Mouse (Mus musculus) right cerebral cortex, postnatal 25 days (tissue): ENCODE measurements at regions not wholly inside any gene's neighbourhood (a gene's known extent, or its start where the extent isn't known, plus 50 kb on each side); places are given as distances from the start of the nearest gene placed in this dataset.

Experiments used
- DNase-seq: peaks from one replicate; pipeline ENCODE4 v3.0.0; 2022

DNA sequence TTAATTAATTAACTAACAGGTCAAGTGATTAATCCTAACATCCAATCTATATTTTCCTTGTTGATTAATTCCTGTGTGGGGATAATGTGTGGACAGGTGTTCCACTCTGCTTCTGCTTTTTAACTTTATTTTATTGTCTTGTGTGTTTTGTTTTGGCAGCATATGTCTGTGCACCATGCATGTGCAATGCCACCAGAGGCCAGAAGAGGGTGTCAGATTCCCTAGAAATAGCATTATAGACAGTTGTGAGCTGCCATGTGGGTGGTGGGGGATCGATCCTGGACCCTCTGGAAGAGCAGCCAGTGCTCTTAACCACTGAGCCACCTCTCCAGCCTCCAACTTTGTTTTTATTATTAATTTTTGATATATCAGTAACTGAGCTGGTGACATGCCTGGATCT is 65.6 kb downstream of the En1 start:
- no peak for DNase-seq

DNA sequence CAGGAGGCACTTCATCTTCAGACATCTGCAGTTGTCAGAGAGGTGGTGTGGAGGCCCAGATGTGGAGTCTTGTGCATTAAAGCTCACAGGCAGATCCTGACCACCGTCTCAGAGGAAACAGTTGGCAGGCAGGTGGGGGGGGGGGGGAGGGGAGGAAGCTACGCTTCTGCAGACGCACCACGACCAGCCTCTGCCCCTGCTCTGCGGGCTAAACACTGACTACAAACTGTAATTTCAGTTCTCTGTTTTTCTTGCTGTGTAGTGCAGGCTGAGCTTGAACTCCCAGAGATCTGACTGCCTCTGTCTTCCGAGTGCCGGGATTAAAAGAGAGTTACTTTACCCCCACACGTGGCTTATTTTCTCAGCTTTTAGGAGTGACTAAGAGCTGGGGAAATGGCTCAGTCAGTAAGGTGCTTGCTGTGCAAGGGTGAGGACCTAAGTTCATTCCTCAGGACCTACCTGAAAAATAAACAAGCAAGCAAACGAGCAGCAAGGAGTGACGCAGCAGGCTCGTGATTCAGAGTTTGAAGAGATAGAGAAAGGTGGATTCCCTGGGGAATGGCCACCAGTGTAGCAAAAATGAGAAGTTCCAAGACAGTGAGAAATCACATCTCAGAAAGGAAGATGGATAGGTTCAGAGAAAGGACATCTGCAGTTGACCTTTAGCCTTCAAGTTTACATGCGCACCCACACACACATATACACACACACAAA is 81.5 kb downstream of the En1 start:
- DNase-seq = no peak

DNA sequence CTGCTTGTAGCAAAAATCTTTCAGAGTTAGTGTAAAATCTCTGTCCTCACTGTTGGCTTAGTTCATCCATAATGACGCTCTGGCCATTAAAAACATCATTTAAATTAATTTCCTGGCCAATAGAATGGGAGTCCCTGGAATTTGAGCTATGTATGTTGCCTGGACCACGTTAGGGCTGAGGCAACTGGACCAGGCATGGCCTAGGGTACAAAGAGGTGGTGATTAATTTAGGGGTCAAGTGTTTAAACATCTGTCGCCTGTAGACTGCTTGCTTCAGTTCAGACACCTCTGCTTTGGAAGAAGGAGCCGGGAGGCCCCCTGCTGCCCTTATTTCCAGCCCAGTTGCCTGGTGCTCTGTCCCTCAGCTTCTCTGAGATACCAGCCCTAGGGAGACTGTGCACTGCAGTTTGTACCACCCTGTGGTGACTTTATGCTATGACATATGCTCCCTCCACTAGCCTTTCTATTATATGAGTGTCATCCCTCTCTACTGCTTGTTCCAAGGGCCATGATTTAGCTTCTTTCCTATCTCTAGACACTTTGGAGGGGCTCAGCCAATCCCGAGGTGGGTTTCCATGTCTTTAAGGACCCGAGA is 83.5 kb downstream of the En1 start:
- no peak for DNase-seq

DNA sequence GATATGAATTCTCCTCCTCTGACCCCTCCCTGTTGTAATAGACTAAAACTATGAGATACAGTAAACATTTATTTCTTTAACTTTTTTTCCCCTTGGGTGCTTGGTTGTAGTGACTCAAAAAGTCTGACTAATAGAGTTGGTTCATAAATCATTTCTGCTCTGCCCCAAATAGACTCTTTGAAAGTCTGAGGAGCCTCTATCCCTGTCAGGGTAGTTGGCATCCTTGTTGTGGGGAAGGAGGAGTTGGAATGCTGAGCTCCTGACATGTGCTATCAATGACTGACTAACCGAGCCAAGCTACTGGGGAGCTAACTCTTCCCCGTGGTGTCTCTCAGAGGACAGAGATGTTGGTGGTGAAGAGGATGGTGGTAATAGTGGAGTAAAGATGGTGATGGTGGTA is 89.4 kb downstream of the En1 start:
- DNase-seq = no peak

DNA sequence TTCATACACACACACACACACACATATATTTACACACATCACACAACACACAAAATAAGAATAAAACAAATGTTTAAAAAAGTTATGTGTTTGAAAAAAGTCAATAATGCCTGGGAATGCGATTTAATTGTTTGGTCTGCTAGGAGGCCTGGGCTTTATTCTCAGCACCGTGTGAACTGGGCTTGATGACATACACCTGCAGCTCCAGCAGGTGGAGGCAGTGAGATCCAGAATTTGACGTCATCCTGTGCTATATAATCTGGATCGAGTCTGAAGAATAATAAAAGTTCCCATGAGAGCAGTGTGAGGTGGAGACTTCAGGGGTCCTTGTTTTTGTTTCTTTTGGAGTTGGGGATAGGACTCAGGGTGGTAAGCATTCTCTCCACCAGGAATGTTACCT is 96.0 kb downstream of the En1 start:
- no peak for DNase-seq

DNA sequence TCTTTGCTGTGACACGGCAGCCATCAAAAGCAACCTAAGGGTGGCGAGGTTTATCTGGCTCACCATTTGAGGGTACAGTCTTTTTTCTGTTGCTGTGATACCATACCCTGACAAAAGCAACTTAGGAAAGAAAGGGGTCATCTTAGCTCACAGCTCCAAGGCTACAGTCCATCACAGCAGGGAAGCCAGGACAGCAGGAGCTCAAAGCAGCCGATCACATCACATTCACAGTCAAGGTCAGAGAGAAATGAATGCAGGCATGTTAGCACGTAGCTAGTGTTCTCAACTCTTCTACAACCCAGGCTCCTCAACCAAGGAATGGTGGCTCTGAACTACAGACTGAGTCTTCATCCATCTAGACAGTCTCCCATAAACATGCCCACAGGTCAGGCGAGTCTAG is 102.0 kb downstream of the En1 start:
- no peak for DNase-seq

DNA sequence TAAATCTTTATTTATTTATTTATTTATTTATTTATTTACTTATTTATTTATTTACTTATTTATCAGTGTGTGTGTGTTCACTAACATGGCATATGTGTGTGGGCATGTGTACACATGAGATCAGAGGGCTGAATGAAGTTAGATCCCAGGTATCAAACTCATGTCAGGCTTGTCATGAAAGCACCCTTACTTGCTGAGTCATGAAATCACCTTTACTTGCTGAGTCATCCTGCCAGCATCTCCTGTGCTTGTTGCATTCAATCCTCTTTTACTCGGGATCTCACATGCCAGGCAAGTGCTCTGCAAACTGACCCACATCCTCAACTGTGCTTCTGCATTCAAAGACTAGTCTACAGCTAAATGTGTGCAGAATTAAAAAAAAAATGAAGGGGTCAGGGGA is 103.8 kb downstream of the En1 start:
- no peak for DNase-seq

DNA sequence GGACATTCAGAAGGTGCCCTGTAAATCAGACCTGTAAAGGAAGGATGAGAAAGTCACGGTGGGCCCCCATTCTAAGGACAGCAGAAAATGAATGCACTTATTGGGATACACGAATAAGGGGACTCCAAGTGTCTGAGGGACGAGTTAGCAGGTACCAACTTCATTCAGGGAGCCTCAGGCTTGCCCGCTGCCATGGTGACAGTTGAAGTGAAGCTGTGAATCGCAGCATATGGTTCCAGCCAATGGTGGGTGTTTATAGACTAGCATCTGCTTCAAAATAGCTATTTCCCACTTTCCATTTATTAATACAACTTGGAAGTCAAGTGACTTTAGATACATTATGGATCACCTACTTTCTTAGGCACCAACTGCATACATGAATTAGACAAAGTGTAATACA is 106.3 kb downstream of the En1 start:
- peak; percentile 8 for DNase-seq

DNA sequence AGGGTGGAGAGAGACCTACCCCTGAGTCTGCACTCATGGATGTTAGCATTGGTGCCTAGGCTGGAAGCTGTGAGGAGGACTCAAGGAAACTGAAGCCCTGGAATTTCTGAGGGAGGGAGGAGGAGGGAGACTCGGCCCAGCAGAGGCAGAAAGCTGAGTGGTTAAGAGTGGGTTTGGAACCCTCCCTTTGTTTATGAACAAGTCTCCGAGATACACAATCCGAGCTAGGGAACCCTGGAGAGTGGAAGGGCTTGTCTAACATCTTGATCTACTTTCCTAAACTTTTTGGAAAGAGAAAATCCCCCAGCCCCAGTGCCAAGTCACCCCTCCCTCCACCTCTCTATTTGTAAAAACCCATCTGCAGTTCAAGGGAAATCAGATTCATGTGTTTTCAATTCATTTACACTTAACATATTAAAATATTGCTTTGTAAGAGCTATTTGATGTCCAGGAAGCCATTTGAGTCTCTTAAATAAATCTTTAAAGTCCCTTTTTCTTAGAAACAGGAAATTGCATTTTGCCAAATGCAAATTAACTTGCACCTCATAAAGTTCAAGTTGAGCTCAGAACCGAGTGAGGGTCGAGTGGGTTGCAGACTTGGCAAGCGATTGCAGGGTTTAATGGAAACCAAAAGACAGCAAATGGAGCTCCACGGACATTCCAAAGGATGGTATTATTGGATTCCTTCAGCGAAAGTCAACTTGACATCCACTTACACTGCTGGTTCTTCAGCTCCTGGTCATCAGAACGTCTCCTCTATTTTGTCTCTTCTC is 113.1 kb downstream of the En1 start:
- DNase-seq = no peak

DNA sequence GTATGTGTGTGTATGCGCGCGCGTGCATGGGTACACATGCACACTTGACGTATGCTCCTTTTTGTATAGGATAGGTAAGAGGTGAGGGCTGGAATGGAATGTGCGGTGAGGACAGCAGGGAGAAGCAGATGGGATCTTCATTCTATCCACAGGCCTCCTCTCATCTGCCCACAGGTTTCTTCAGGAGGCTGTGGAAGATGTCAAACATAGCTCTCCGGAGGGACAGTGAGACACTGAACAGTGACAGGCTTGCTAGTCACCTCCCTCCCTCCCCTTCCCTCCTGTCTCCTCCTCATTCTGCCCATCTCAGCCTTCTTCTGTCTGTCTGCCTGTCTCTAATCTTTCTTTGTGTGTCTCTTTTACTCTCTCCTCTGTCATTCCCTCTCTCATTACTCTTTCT is 124.6 kb downstream of the En1 start:
- DNase-seq = no peak

DNA sequence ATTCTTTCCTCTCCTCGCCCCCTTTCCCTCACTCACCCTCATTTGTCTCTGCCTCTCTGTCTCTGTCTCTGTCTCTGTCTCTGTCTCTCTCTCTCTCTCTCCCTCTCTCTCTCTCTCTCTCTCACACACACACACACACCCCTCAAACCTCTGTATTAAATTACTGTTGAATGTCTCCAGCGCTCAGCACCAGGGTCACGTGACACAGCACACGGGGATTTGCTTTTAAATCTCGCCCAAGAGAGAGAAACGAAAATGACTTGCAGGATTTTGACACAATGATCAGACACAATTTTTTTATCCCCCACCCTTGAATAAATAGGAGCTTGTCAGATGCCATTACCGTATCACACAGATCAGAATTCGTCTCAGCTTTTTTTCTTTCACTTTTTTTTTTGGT is 125.2 kb downstream of the En1 start:
- no peak for DNase-seq

DNA sequence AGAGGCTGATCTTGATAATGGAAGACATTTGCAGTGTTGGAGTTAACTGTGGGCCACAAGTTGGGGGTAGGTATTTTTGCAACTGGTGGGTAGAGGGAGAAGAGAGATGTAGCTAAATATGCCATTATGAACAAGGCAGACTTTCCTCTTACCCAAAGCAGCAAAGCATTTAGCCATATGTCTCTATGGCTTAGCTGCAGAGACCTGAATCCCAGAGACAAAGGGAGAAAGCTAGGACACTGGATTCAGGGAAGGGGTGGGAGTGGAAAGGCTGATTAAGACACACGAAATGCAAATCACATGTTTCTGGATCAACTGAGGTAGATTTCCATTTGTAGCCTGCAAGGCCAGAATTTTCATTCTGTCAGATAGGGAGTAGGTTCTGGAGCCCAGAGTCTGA is 129.8 kb downstream of the En1 start:
- DNase-seq = no peak

DNA sequence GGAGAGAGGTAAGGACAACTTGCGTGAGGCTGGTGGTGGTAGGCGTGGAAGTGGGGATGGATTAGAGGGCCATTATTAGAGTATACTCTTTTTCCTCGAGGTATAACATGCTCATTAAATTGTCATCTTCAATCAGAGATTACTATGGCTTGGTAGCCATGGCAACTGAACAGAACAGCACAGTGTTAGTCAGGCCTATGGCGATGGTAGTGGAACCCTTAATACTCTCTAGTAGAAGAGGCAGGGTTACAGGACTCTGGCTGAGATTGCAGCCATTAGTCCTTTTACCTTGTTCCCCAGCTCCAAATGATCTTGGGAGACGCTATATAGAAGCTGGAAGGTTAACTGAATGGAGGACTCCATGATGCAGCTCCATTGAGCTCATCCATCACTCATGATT is 131.5 kb downstream of the En1 start:
- no peak for DNase-seq

DNA sequence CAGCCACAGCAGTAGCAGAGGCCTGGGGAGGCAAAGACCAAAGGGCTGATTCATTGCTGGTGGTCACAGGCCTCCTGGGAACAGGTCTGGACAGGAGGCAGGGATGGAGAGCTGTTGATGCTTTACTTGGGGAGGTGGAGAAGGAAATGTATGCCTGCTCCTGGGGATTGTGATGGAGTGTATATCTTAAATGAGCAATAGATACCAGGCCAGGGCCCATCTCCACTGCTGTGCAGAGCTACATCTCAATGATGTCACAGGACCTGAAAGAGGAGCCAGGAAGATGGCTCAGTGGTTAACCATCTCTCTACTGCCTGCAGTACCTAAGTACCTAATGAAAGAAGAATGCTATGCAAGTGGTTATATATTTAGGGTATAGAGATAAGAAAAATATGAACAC is 132.6 kb downstream of the En1 start:
- DNase-seq = no peak

DNA sequence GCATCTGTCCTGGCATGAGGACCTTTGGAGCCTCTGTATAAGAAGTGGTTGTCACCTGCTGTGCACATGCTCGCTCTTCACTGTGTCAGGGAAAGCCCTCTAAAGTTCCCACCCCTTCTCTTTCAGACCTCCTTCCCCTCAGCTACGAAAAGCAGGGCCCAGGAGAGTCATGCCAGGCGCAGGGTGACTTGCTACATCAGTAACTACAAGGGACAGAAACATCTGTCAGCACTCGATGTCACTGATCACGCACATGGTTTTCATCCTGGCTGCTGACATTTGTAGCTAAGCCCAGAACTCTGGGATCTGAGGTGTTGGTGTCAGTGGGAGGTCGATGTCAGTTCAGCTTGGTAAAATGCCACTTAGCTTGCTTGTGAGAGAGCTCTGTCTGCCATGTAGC is 137.3 kb downstream of the En1 start:
- DNase-seq = no peak

DNA sequence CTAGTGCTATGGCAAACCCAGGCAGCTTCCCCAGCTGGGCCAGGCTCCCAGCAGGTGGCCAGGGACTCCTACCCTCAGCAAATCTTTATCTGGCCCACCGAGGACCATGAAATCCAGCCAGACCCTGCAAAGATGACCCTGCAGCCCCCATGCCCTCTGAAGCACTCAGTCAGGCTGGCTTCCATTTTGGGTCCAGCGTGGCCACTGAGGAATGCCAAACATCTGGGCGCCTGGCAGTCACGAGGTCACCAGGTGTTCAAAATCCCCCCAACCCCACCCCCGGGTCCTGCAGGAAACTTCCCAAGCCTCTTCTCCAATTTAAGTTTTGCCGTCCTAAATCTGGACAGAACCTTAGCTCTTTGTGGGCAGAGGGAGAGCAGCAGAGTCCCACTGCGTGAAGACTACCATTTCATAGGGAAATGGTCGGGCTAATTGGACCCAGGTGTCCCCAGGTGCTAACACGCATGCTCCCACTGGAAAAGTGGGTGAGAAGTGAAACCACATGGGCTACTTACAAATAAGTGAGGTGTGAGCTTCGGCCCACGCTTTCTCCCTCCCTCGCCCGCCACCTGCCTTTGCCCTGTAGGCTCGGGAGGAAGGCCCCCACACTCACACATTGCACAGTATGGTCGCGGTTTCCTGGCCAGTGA is 139.0 kb downstream of the En1 start:
- DNase-seq = no peak

DNA sequence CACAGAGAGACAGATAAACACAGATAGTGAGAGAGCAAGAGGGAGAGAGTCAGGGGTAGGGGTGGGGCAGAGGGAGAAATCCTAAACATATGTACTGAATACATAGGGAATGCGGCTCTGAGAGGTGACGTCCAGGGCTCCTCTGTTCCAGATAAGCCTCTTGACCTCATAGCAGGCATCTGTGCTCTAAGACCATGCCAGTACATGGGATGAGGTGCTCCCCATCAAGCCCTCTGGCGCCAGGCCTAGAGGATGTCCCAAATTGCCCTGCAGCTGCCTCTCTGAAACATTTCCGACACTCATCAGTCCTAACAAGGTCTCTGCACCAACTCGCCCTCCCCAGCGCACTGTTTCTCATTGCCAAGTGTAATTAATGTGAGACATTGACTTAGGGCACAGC is 146.7 kb downstream of the En1 start:
- no peak for DNase-seq

DNA sequence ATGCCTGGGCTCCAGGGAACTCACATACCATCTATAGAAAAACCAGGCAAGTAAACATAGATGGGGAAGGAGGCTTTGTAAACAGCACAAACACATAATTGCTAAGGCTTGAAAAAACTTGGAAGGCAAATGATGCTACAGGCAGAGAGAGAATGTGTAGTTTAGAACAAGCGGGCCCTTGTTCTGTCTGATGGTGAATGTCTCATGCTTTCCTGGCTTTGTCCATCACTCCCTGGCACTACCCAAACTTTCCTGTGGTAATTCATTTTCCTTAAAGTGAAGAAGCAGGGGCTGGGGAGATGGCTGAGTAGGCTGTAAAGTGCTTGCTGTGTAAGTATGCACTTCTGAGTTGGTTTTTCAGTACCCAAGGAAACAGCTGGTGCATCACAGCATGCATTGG is 151.2 kb downstream of the En1 start:
- no peak for DNase-seq

DNA sequence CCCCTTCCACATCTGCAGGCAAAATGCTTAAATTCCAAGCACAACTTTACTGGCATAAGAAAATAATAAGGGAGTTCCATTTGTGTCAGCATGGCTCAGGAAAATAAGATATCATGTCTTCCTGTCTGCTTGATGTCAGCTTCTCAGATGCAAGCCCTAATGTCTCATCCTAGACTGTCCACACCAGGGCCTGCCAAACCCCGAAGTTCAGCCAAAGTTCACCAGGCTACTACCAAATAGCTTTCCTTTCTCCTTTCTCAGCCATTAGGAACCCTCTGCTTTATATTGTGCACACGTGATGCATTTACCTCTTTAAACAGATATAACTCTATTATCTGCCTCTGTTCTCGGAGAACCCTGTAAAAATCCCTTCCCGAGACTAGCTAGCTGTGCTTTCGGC is 152.1 kb downstream of the En1 start:
- DNase-seq = no peak

DNA sequence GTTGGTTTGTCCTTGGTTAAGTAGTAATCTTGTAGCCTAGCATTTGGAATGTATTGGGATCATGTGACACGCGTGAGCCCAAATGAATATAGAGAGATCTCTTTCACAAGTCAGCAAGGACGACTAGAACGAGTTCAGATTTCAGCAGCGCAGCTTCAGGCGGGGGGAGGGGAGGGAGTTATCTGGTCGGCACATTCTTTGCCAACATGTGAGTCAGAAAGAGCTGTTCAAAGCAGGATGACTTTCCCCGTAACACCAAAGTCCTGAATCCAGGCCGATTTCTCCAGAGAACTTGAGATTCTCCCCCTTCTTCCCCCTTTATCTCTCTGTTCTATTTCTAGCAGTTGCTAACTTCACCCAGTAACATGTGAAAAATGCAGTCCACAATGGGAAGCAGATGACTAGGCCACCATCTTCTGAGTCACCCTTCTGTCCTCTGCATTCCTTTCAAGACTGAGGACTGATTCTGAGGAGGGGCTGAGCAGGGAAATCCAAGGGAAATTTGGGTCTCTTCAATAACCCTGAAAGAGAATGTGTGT is 155.1 kb downstream of the En1 start:
- no peak for DNase-seq

DNA sequence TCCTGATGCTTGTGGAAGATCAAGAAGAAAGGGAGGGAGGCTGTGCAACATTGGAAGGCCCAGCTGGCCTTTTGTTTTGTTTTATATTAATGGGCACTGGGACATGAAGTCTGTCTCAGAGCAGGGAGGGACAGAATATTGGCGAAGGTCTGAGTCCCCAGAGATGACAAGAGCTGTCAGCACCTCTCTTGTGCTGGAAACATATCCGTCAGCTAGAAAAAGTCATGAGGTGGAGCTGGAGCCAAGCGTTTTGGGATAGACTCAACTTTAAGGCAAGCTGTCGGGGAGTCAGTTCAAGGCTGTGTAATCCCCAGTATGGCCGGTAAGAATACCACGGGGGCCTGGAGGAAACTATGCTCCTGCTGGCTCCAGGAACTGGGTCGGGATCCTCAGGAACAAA is 156.0 kb downstream of the En1 start:
- no peak for DNase-seq

DNA sequence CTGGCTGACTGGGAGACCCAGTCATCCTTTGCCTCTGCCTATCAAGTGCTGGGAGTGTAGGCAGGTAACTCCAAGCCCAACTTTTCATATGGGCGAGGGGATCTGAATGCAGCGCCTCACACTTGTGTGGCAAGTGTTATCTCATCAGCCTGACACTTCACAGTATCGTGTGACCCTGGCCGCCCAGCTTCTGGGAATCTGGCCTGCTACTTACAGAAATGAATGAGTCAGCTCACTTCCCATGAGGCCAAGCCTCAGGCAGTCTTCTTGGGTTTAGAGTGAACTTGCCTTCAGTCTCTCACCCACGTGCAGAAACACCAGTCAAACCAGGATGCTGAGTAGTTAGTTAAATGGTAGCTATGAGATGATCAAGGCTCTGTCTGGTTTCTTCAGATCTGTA is 156.5 kb downstream of the En1 start:
- no peak for DNase-seq

DNA sequence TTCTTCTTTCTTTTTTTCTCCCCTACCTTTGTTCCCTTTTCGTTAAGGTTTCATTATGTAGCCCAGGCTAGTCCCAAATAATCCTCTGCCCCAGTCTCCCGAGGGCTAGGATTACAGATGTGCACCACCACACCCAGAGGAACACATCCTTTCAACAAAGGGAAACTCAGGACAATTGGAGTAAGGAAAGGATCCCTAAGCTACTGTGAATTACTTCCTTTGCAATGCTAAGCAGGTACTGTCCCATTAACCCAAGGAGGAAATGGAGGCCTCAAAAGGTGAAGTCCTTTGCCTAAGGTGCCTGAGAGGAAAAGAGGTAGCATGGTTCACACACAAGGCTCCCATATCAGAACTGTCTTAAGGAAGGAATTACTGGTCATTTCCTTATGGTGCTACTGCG is 157.2 kb downstream of the En1 start:
- DNase-seq = no peak

DNA sequence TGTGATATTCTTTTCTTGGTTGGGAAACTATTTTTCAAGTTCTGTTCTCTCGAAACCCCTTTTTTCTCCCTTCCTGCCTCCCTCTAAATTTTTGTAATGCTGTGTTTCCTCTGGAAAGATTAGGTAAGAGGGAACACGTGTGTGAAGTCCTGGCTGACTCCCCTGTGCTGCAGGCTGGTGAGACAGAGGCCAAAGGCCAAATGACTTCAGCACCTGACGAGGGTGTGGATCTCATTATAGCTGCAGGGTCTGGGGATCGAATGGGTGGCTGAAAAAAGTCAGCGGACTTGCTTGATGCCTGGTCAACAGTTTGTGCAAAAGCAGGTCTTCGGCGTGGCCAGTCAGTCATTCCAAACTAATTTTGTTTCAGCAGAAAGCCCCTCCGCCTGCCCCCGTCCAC is 159.1 kb downstream of the En1 start:
- DNase-seq = no peak
